8 mouse cellular contexts compared by ENCODE assay signal in the genomic region with DNA sequence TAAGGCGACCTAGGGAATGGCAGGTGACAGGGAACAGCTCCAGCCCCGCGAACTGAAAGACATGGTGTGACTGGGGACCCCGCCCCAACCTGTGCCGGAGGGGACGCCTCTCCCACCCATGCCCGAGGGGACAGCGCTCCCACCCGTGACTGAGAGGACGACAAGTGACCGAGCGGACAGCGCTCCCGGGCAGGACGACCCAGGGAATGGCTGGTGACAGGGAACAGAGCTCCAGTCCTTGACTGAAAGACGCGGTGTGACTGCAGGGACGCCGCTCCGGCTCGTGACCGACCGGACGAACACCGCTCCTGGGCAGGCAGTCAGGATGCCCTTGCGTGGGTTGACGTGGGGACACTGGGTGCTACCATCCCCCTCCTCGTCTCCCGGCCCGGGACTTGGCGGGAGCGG. TPM values are rescaled to one million over a fixed set of nuclear protein-coding genes. Genes with fewer than 3 reads are reported as not detected.
DNase-seq lines count a peak whose midpoint lies in the region; ATAC-seq and TF ChIP-seq lines count a peak whose summit lies in the region.

No protein-coding gene starts in this region.

- no peak for TF ChIP-seq EP300 in liver, embryonic 14.5 days (IDR thresholded peaks at IDR 0.05; ENCODE audit: low read depth)

- TF ChIP-seq POLR2A in myocyte (IDR thresholded peaks at IDR 0.05; ENCODE audit: insufficient read length, low read depth) = no peak

- H3K4me2 ChIP-seq in forebrain, embryonic 12.5 days = peak overlapping the region; percentile 99
- H3K4me2 ChIP-seq in heart, embryonic 16.5 days (ENCODE audit: low read depth, low read length) = peak overlapping the region; percentile 95
- peak overlapping the region; percentile 99 for H3K4me2 ChIP-seq in liver, embryonic 14.5 days (ENCODE audit: low read depth)
- H3K4me2 ChIP-seq in myocyte (ENCODE audit: low read depth) = peak overlapping the region; percentile 75

- no peaks in the 10 kb centered on the region for H3K36me3 ChIP-seq in forebrain, embryonic 12.5 days (replicated peaks)
- H3K36me3 ChIP-seq in heart, embryonic 16.5 days (ENCODE audit: control insufficient read depth, insufficient read depth) = peaks cover 4% of the 10 kb centered on the region
- H3K36me3 ChIP-seq in liver, embryonic 14.5 days (replicated peaks; ENCODE audit: control insufficient read depth, insufficient read depth, low read depth) = no peaks in the 10 kb centered on the region
- no peaks in the 10 kb centered on the region for H3K36me3 ChIP-seq in myocyte (ENCODE audit: control insufficient read depth, insufficient read depth)

- DNase-seq in 3T3-L1 (ENCODE audit: low read depth, low spot score) = peak; percentile 8
- peak; percentile 46 for DNase-seq in adrenal gland, adult 8-10 months
- DNase-seq in kidney, postnatal 10 days = peak; percentile 64
- no peak for DNase-seq in liver, embryonic 14.5 days (ENCODE audit: low read depth in 3 of 3, low spot score in 3 of 3)
- DNase-seq in urinary bladder, postnatal 36 days (ENCODE audit: low spot score in 2 of 2) = peak; percentile 23 to 32

- H3K27ac ChIP-seq in forebrain, embryonic 12.5 days = no peak overlapping the region; the same call in 1 of the 2 replicates
- peak overlapping the region; percentile 100 for H3K27ac ChIP-seq in heart, embryonic 16.5 days (ENCODE audit: low read length)
- peak overlapping the region; percentile 73 for H3K27ac ChIP-seq in liver, embryonic 14.5 days

- H3K79me2 ChIP-seq in myocyte (ENCODE audit: control insufficient read depth, insufficient read depth) = peaks cover 8% of the 10 kb centered on the region

- ATAC-seq in forebrain, embryonic 12.5 days (ENCODE audit: low FRiP score) = no peak; the same call in 1 of the 2 replicates
- ATAC-seq in heart, embryonic 16.5 days (replicated peaks; ENCODE audit: extremely low read depth, insufficient read depth, low FRiP score) = 0 out of 2 replicates have a peak, but pooled peaks have one; percentile 0
- no peak for ATAC-seq in liver, embryonic 14.5 days (ENCODE audit: insufficient read depth)

- TF ChIP-seq CTCF in liver, embryonic 14.5 days (IDR thresholded peaks at IDR 0.05; ENCODE audit: low read depth) = peak; percentile 39; the same call in 1 of the 2 replicates

- H3K4me1 ChIP-seq in forebrain, embryonic 12.5 days = peaks cover 19% of the 10 kb centered on the region
- H3K4me1 ChIP-seq in heart, embryonic 16.5 days (ENCODE audit: control insufficient read depth, insufficient read depth, low read length) = peaks cover 8% of the 10 kb centered on the region
- H3K4me1 ChIP-seq in liver, embryonic 14.5 days (replicated peaks; ENCODE audit: control insufficient read depth in 2 of 2, insufficient read depth in 2 of 2, low read length in 1 of 2) = peaks cover 6 to 7% of the 10 kb centered on the region in 2 experiments

- peak overlapping the region; percentile 93 for H3ac ChIP-seq in myocyte (ENCODE audit: control insufficient read depth, insufficient read length)

- H3K9me3 ChIP-seq in forebrain, embryonic 12.5 days = no peaks in the 10 kb centered on the region
- H3K9me3 ChIP-seq in heart, embryonic 16.5 days (replicated peaks; ENCODE audit: control insufficient read depth, low read length) = peaks cover 1% of the 10 kb centered on the region
- no peaks in the 10 kb centered on the region for H3K9me3 ChIP-seq in liver, embryonic 14.5 days (ENCODE audit: control insufficient read depth, low read length)

- H3K4me3 ChIP-seq in forebrain, embryonic 12.5 days (replicated peaks) = peak overlapping the region; percentile 77
- H3K4me3 ChIP-seq in heart, embryonic 16.5 days (ENCODE audit: low read length) = peak overlapping the region; percentile 94
- H3K4me3 ChIP-seq in liver, embryonic 14.5 days (ENCODE audit: insufficient read depth in 1 of 2, low read depth in 2 of 2, low read length in 2 of 2) = peak overlapping the region; percentile 81 to 85
- peak overlapping the region; percentile 85 for H3K4me3 ChIP-seq in myocyte

- peaks cover 15% of the 10 kb centered on the region; the same call in 1 of the 2 replicates for H3K27me3 ChIP-seq in forebrain, embryonic 12.5 days
- no peaks in the 10 kb centered on the region for H3K27me3 ChIP-seq in heart, embryonic 16.5 days (ENCODE audit: control insufficient read depth, insufficient read depth, low read length)
- no peaks in the 10 kb centered on the region for H3K27me3 ChIP-seq in liver, embryonic 14.5 days (ENCODE audit: control insufficient read depth, insufficient read depth, low read length)
- no peaks in the 10 kb centered on the region for H3K27me3 ChIP-seq in myocyte (ENCODE audit: control insufficient read depth, insufficient read depth, insufficient read length)

- under 1% methylated on average over 32 of the region's 32 CpGs for WGBS in forebrain, embryonic 12.5 days
- WGBS in heart, embryonic 16.5 days = 0% methylated on average over 32 of the region's 32 CpGs
- WGBS in liver, embryonic 14.5 days (ENCODE audit: insufficient replicate concordance) = under 1% methylated on average over 32 of the region's 32 CpGs

- peak overlapping the region; percentile 79 for H3K9ac ChIP-seq in forebrain, embryonic 12.5 days
- H3K9ac ChIP-seq in heart, embryonic 16.5 days (ENCODE audit: low read length) = peak overlapping the region; percentile 94
- H3K9ac ChIP-seq in liver, embryonic 14.5 days (replicated peaks) = peak overlapping the region; percentile 92

TF ChIP-seq in myocyte, 11 proteins besides CTCF, POLR2A, EP300 and RAD21:
- TF ChIP-seq MYOD1 (IDR thresholded peaks at IDR 0.05; ENCODE audit: control insufficient read depth in 1 of 3, insufficient read length in 2 of 3, low read depth in 2 of 3) (peak in 1 of 3 experiments; percentile 2), MYOG (IDR thresholded peaks at IDR 0.05; ENCODE audit: control insufficient read depth in 1 of 3, insufficient read depth in 1 of 3, insufficient read length in 2 of 3, low read depth in 2 of 3) (no peak)

RNA-seq across cellular contexts. Expression of a gene that starts 1.6 kb away (rescaled TPM):
- 100 to 1,000 TPM; 122 to 221 (median 169) TPM for total RNA-seq in adrenal gland, adult 8-10 months (2022)
- 122 and 124 TPM in 2 replicates for polyA plus RNA-seq in forebrain, embryonic 12.5 days (2016; fragmentation: Nextera tagmentation; extraction: Ambion mirVana)
- 335 and 353 TPM in 2 replicates for polyA plus RNA-seq in heart, embryonic 16.5 days (2015; fragmentation: Nextera tagmentation; extraction: Ambion mirVana)
- 45.9 and 50.5 TPM in 2 replicates for polyA plus RNA-seq in liver, embryonic 14.5 days (2012; rRNA removed)
- polyA plus RNA-seq in liver, embryonic 14.5 days (2014; fragmentation: Nextera tagmentation; extraction: Ambion mirVana) = 150 and 151 TPM in 2 replicates
- polyA plus RNA-seq in myocyte (2012; fragmentation: generic; extraction: Trizol) = 66.6 TPM

RNA-seq across cellular contexts. Expression of a gene that starts 26.6 kb away (rescaled TPM):
- total RNA-seq in adrenal gland, adult 8-10 months (2022) = 10 to 100 TPM; 42.0 to 50.0 (median 45.0) TPM
- 86.3 and 87.8 TPM in 2 replicates for polyA plus RNA-seq in forebrain, embryonic 12.5 days (2016; fragmentation: Nextera tagmentation; extraction: Ambion mirVana)
- 53.6 and 61.0 TPM in 2 replicates for polyA plus RNA-seq in heart, embryonic 16.5 days (2015; fragmentation: Nextera tagmentation; extraction: Ambion mirVana)
- 39.5 and 46.9 TPM in 2 replicates for polyA plus RNA-seq in liver, embryonic 14.5 days (2012; rRNA removed)
- 51.7 and 51.9 TPM in 2 replicates for polyA plus RNA-seq in liver, embryonic 14.5 days (2014; fragmentation: Nextera tagmentation; extraction: Ambion mirVana)
- polyA plus RNA-seq in myocyte (2012; fragmentation: generic; extraction: Trizol) = 56.2 TPM

RNA-seq across cellular contexts. Expression of a gene that starts 48.4 kb away (rescaled TPM):
- under 1 TPM in 1 of 4 experiments, not detected in 3; 1.00 TPM for total RNA-seq in adrenal gland, adult 8-10 months (2022)
- not detected in 2 replicates for polyA plus RNA-seq in forebrain, embryonic 12.5 days (2016; fragmentation: Nextera tagmentation; extraction: Ambion mirVana)
- 0.46 and 0.64 TPM in 2 replicates for polyA plus RNA-seq in heart, embryonic 16.5 days (2015; fragmentation: Nextera tagmentation; extraction: Ambion mirVana)
- polyA plus RNA-seq in liver, embryonic 14.5 days (2012; rRNA removed) = 0.04 TPM in 1 of 2 replicates, not detected in the other
- not detected in 2 replicates for polyA plus RNA-seq in liver, embryonic 14.5 days (2014; fragmentation: Nextera tagmentation; extraction: Ambion mirVana)
- polyA plus RNA-seq in myocyte (2012; fragmentation: generic; extraction: Trizol) = not detected

RNA-seq across cellular contexts. Expression of a gene that starts 53.0 kb away (rescaled TPM):
- total RNA-seq in adrenal gland, adult 8-10 months (2022) = under 1 TPM; 0.13 to 0.55 (median 0.35) TPM
- 3.7 and 4.1 TPM in 2 replicates for polyA plus RNA-seq in forebrain, embryonic 12.5 days (2016; fragmentation: Nextera tagmentation; extraction: Ambion mirVana)
- polyA plus RNA-seq in heart, embryonic 16.5 days (2015; fragmentation: Nextera tagmentation; extraction: Ambion mirVana) = 0.21 and 0.30 TPM in 2 replicates
- 0.03 and 0.06 TPM in 2 replicates for polyA plus RNA-seq in liver, embryonic 14.5 days (2012; rRNA removed)
- not detected in 2 replicates for polyA plus RNA-seq in liver, embryonic 14.5 days (2014; fragmentation: Nextera tagmentation; extraction: Ambion mirVana)
- polyA plus RNA-seq in myocyte (2012; fragmentation: generic; extraction: Trizol) = 0.19 TPM

Comparison
In these comparisons a context has a peak if more than half of its experiments do, and no peak if none do; other contexts are left out.
1. DNase-seq: peak in 3T3-L1 (single experiment), adrenal gland, adult 8-10 months (single experiment), kidney, postnatal 10 days (single experiment) and urinary bladder, postnatal 36 days (2 of 2); none in liver, embryonic 14.5 days (0 of 3).
2. Peak in every context shown above with its lines, with median percentiles within 50 percentile points of each other: H3K4me2 ChIP-seq, H3K4me3 ChIP-seq and H3K9ac ChIP-seq.